Mouse (Mus musculus) midbrain, embryonic 12.5 days (tissue): ENCODE results near the gene Arhgap5. TPM values are rescaled to one million over a fixed set of nuclear protein-coding genes. Genes with fewer than 3 reads are reported as not detected.

Experiments
- ATAC-seq: fragments of 200-750 bp; cut with Nextera tagmentation; 2 replicates; pipeline ENCODE4 v1.8.0; 2017; ENCODE audit warnings: low read depth, moderate TSS enrichment, moderate library complexity; ENCODE audit not compliant: low FRiP score
- H3K27ac ChIP-seq: fragments of 300-500 bp; sonication (generic); replicated peaks from 2 replicates; pipeline ENCODE4 v1.5.1; 2016; ENCODE audit warnings: mild to moderate bottlenecking
- H3K27me3 ChIP-seq: fragments of 300-500 bp; sonication (generic); 2 replicates; pipeline ENCODE4 v1.6.1; 2016; ENCODE audit warnings: mild to moderate bottlenecking
- H3K36me3 ChIP-seq: fragments of 300-500 bp; sonication (generic); 2 replicates; pipeline ENCODE4 v1.6.1; 2016
- H3K4me1 ChIP-seq: fragments of 300-500 bp; sonication (generic); 2 replicates; pipeline ENCODE4 v1.6.1; 2016
- H3K4me2 ChIP-seq: fragments of 300-500 bp; sonication (generic); replicated peaks from 2 replicates; pipeline ENCODE4 v1.6.1; 2016; ENCODE audit warnings: mild to moderate bottlenecking, moderate library complexity
- H3K4me3 ChIP-seq: fragments of 300-500 bp; sonication (generic); 2 replicates; pipeline ENCODE4 v1.5.1; 2016; ENCODE audit warnings: mild to moderate bottlenecking
- H3K9ac ChIP-seq: fragments of 300-500 bp; sonication (generic); replicated peaks from 2 replicates; pipeline ENCODE4 v1.6.1; 2016; ENCODE audit warnings: mild to moderate bottlenecking, moderate library complexity
- H3K9me3 ChIP-seq: fragments of 300-500 bp; sonication (generic); 2 replicates; pipeline ENCODE4 v1.6.1; 2016; ENCODE audit warnings: mild to moderate bottlenecking
- WGBS: fragments of 180-500 bp; shearing (Covaris S2); methylation state at CpG from one replicate; pipeline ENCODE4 v1.1.7; 2016; 5-methylcytosine and 5-hydroxymethylcytosine counted together
- polyA plus RNA-seq: library from polyadenylated mRNA; unstranded; fragments of >200 nt; fragmentation: Nextera tagmentation; extraction: Ambion mirVana; gene quantifications from 2 replicates; pipeline ENCODE4 v1.2.1, GENCODE M21; 2016

The Arhgap5 gene
- polyA plus RNA-seq, 1 experiment from 2014 or later, result 53.9 TPM

DNA sequence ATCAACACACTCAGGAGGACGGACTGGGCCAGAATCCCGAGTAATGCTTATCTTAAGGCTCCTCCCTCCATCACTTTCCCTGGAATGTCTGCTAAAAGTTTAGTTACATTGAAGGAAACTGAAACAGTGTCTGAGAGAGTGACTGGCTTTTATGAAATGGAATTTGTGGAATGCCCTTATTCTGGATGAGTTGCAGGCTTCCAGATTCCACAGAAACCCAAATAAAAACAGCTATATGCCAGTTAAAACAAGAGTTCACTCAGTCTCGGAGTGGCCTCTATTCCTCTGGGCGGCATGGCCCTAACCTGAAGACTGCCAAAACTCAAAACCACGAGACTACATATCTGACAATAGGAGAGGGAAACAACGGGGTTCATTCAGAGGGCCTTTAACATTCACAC lies 10.5 kb upstream of the Arhgap5 start:
- no peak overlapping the region for H3K9ac ChIP-seq
- no peaks in the 10 kb centered on the region for H3K9me3 ChIP-seq
- WGBS, result 74% methylated on average over 6 of the region's 6 CpGs
- no peaks in the 10 kb centered on the region for H3K27me3 ChIP-seq
- no peak overlapping the region for H3K4me2 ChIP-seq
- no peaks in the 10 kb centered on the region for H3K4me1 ChIP-seq
- no peaks in the 10 kb centered on the region for H3K36me3 ChIP-seq
- H3K4me3 ChIP-seq, result no peak overlapping the region
- ATAC-seq, result no peak
- no peak overlapping the region for H3K27ac ChIP-seq

DNA sequence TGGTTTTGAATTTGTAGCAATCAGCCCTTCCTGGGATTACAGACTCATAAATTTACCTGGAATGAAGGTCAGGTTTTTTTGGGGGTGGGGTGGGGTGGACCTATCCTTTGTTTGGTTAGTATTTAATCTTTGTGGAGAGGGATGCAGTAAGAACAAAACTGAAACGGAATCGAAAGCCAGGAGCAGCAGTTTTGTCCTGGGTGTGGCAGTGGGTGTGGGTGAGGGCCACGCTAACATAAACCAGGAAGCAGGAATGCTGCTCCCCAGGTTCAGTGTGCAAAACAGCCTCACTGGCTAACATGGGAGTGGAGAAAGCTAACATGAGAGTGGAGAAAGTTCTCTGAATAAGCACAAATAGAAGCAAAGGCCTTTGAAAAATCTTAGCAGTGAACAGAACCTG lies 6.6 kb upstream of the Arhgap5 start:
- ATAC-seq, result no peak
- 76% methylated on average over 3 of the region's 3 CpGs for WGBS
- no peak overlapping the region for H3K27ac ChIP-seq
- no peaks in the 10 kb centered on the region for H3K36me3 ChIP-seq
- no peak overlapping the region for H3K4me3 ChIP-seq
- no peaks in the 10 kb centered on the region for H3K27me3 ChIP-seq
- H3K4me1 ChIP-seq, result no peaks in the 10 kb centered on the region; the same call in 1 of the 2 replicates
- H3K9me3 ChIP-seq, result no peaks in the 10 kb centered on the region
- no peak overlapping the region for H3K4me2 ChIP-seq
- H3K9ac ChIP-seq, result no peak overlapping the region

DNA sequence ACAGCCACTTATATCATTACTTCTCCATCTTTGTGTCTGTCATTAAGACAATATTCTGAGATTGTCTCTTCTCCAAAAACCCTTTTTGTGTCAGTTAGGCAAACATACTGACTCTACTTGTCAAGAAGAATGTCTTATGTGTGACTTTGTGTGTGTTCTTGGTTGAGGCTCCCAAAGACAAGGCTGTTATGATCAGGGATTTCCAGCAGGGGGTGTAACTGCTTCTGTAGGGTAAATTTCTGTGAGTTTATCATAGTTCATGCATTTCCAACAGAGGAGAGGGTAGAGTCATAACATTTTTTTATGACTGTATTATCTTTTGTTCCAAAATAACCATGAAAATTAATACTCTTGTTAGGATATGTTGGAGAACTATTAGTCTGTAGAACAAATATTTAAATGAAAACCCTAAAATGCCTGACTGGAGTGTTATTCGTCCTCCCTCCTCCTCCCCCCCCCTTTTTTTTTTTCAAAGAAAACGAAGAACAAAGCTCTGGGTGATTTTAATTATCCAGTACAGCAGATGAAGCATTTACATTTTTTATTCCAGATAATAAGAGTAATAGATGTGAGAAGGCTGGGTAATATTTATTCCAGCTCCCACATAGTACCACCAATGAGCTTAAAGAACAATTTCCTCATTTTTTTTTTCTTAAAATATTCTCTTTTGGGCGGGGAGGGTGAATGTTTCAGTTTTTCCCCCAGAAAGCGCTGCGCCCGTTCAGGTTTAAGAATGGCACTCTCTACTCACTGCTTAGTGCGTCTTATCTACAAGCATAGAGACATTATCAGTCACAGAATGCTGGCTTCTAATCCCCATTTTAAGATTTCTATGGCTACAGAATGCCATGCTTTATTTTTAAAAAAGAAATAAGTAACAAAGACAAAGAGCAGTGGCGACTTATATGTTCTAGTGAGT lies 2.6 kb upstream of the Arhgap5 start:
- no peak overlapping the region for H3K4me2 ChIP-seq
- no peak overlapping the region for H3K27ac ChIP-seq
- peaks cover 4% of the 10 kb centered on the region for H3K4me1 ChIP-seq
- WGBS, result 75% methylated on average over 8 of the region's 8 CpGs
- no peaks in the 10 kb centered on the region for H3K9me3 ChIP-seq
- no peak overlapping the region for H3K4me3 ChIP-seq
- H3K36me3 ChIP-seq, result no peaks in the 10 kb centered on the region
- H3K9ac ChIP-seq, result no peak overlapping the region
- ATAC-seq, result no peak
- no peaks in the 10 kb centered on the region for H3K27me3 ChIP-seq

DNA sequence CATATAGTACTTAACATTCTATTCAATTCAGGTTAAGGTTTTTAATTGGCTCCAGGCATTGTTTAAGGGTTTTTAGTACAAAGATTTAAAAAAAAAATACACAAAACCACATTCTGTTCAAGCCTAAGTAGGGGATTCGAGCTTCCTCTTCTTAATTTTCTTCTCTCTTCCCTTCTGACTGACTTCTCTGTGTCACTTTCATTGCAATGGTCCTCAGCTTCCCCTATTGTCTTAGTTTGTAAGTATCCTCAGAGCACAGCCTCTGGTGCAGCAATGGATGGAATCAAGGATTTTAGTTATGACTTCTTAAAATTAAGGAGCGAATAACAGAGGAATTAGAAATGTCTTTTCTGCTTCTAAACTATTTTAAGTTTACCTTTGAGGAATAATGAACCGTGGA lies 1.6 kb upstream of the Arhgap5 start:
- no peaks in the 10 kb centered on the region for H3K9me3 ChIP-seq
- no peak overlapping the region for H3K4me2 ChIP-seq
- no peaks in the 10 kb centered on the region for H3K36me3 ChIP-seq
- 46% methylated on average over 3 of the region's 3 CpGs for WGBS
- no peak for ATAC-seq
- no peaks in the 10 kb centered on the region for H3K27me3 ChIP-seq
- peaks cover 4% of the 10 kb centered on the region for H3K4me1 ChIP-seq
- no peak overlapping the region for H3K27ac ChIP-seq
- H3K9ac ChIP-seq, result no peak overlapping the region
- no peak overlapping the region for H3K4me3 ChIP-seq

DNA sequence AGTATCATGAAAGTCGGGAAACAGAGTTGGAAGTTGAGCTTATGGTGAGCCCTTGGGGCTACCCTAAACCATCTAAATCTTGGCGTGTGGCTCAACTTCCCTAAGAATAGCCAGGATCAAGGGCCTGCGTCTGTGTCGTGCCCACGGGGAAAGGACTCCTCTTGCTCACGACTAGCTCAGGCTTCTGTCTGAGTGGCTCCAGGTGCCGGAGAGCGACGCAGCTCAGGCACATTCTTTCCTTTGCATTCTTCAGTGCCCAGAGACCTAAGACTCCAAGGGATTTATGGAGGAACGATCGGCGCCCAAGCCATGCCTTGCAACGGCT lies 679 bp upstream of the Arhgap5 start:
- Histone ChIP-seq H3K27me3 (no peaks in the 10 kb centered on the region), H3K9ac (peak overlapping the region; percentile 72), H3K9me3 (no peaks in the 10 kb centered on the region), H3K4me1 (peaks cover 4% of the 10 kb centered on the region), H3K36me3 (no peaks in the 10 kb centered on the region), H3K4me3 (peak overlapping the region; percentile 98), H3K27ac (peak overlapping the region; percentile 99), H3K4me2 (peak overlapping the region; percentile 72)
- ATAC-seq, result peak; percentile 59
- 0% methylated on average over 13 of the region's 13 CpGs for WGBS

DNA sequence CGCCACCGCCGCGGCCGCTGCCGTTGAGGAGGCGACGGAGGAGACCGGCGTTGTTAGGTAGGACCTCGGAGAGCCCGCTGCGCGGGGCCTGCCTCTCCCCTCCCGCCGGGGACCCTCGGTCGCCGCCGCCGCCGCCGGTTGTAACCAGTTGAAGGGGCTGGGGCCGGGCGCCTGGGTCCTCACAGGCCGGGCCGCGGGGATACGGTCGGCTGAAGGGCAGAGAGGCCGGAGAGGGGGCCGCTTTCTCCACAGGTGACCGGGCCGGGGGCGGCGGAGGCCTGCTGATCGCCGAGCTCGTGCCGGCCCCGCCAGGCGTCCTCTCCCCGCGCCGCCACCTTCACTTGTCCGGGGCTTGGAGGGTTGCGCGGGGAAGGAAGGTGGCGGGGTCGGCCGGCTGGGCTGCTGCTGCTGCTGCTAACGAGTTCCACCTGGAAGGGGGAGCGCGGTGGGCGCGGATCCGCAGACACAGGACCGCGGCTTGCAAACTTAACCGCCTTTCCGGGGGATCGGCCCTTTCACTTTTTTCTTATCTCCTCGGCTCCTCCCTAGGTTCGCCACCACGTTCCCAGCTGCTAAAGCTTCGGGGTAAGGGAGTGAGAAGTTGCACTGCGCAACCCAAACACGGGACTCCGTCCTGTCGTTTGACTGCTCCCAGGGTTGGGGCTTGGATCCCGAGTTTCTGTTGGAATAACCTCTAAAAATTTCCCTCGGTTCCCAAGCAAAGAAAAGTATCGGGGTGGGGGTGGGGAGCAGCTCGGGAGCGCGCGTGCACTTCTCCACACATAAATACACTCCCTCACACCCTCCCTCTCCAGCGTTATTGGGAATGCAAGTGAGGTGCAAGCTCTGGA lies 784 bp downstream of the Arhgap5 start:
- peak; percentile 38 for ATAC-seq
- WGBS, result 0% methylated on average over 61 of the region's 78 CpGs
- peak overlapping the region; percentile 99 for H3K27ac ChIP-seq

DNA sequence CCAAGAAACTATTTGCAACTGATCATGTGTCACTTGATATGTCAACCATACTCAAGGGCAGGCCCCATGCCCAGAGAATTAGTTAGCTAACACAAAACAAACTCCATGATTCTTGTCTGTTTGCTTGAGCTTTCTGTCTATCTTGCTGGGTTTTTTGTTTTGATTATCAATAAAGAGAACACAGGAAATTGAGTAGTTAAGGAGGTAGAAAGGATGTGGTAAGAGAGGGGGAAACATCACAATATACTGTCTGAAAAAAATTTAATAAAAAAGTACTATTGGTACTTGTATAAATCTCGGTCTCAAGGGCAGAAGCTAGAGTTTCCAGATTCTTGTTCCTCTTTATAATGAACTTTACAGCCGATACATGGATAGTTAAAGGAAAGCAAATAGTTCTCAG lies 20.9 kb downstream of the Arhgap5 start:
- Histone ChIP-seq H3K27ac (no peak overlapping the region), H3K4me3 (no peak overlapping the region), H3K27me3 (no peaks in the 10 kb centered on the region), H3K9me3 (no peaks in the 10 kb centered on the region), H3K4me2 (no peak overlapping the region), H3K9ac (no peak overlapping the region), H3K4me1 (no peaks in the 10 kb centered on the region), H3K36me3 (no peaks in the 10 kb centered on the region)
- 96% methylated on average over 2 of the region's 2 CpGs for WGBS
- ATAC-seq, result no peak

More for the DNA sequence above, 784 bp downstream of the Arhgap5 start:
- Histone ChIP-seq H3K27me3 (no peaks in the 10 kb centered on the region), H3K36me3 (no peaks in the 10 kb centered on the region), H3K9ac (peak overlapping the region; percentile 99), H3K9me3 (no peaks in the 10 kb centered on the region), H3K4me1 (peaks cover 4% of the 10 kb centered on the region), H3K4me2 (peak overlapping the region; percentile 72), H3K4me3 (peak overlapping the region; percentile 98)

DNA sequence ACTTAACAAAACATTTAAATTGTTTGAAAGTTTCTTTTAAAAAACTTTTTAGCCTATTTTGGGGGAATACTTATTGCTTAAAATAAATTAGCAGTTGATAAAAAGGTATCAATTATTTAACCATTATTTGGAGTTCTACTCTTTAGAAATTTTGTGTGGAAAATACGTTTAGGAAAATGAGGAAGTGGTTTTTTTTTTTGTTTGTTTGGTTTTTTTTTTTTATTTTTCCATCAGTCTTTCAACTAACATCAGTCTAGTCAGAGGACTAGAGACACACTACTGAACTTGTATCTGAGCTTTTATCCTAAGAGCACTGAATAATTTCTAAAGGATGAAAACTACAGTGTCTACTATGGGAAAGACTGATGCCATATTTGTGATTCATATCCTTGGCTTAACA lies 21.7 kb downstream of the Arhgap5 start:
- 94% methylated on average over 1 of the region's 1 CpGs for WGBS
- H3K9me3 ChIP-seq, result no peaks in the 10 kb centered on the region
- H3K27me3 ChIP-seq, result no peaks in the 10 kb centered on the region
- no peaks in the 10 kb centered on the region for H3K4me1 ChIP-seq
- H3K27ac ChIP-seq, result no peak overlapping the region
- H3K36me3 ChIP-seq, result no peaks in the 10 kb centered on the region
- ATAC-seq, result no peak
- H3K4me2 ChIP-seq, result no peak overlapping the region
- H3K4me3 ChIP-seq, result no peak overlapping the region
- no peak overlapping the region for H3K9ac ChIP-seq

DNA sequence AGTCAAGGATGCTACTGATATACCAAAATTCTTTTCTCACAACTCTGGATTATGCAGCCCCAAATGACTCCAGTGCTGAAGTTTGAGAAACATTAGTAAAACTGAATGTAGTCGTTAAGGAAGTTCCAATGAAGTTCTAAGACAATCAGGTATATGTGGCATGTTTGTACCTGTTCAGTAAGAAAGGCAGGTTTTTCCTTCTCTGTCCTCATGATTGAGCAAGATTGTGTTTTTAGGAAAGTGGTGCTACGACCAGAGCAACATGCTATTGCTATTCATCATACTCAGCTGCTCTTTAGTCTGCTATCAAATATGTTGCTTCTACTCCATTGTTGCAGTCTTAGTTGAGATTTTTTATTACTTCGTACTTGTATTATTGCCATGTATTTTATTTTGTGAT lies 26.0 kb downstream of the Arhgap5 start:
- Histone ChIP-seq H3K36me3 (no peaks in the 10 kb centered on the region), H3K27ac (no peak overlapping the region), H3K27me3 (no peaks in the 10 kb centered on the region), H3K9ac (no peak overlapping the region), H3K4me3 (no peak overlapping the region), H3K9me3 (no peaks in the 10 kb centered on the region), H3K4me2 (no peak overlapping the region), H3K4me1 (no peaks in the 10 kb centered on the region)
- ATAC-seq, result no peak
- WGBS, result 92% methylated on average over 3 of the region's 3 CpGs

DNA sequence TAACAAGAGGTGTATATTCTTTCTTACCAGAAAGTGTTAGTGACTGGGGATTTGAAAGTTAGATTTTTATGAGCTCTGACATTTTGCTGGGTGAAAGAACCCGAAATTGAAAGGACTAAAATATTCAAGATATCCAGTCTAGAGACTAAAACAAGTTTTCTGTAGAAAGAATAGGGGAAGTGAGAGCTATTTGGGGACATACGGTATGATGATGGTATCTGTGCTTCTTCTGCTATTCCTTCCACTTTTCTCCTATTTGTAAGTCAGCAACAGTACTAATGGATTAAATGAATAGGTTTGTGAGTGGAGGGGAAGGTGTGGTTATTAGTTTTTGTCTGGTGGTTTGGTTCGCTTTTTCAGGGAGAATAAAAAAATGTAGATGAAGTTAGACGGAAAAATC lies 37.5 kb downstream of the Arhgap5 start:
- 91% methylated on average over 4 of the region's 4 CpGs for WGBS

DNA sequence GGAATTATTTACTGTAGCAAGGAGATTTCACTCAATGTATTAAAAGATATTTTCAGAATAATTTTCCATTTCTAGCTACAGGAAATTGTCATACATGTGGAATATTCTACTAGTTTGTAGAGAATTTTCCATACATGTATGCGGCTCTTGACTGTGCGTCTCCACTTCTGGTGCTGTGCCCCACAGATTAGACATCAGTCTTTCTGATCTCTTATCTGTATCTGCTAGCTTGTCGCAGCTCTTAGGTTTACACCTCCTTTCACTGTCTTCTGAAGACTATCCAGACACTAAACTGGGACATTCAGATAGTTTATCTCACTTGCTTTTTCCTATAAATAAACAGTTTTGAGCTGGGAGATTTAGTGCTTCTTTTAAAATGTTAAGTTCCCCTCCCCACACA lies 40.8 kb downstream of the Arhgap5 start:
- H3K27me3 ChIP-seq, result no peaks in the 10 kb centered on the region

More for the DNA sequence above, 37.5 kb downstream of the Arhgap5 start:
- no peaks in the 10 kb centered on the region for H3K36me3 ChIP-seq
- H3K27me3 ChIP-seq, result no peaks in the 10 kb centered on the region
- no peak overlapping the region for H3K9ac ChIP-seq
- H3K9me3 ChIP-seq, result no peaks in the 10 kb centered on the region
- H3K4me3 ChIP-seq, result no peak overlapping the region
- H3K27ac ChIP-seq, result no peak overlapping the region
- H3K4me1 ChIP-seq, result no peaks in the 10 kb centered on the region
- ATAC-seq, result no peak
- H3K4me2 ChIP-seq, result no peak overlapping the region

DNA sequence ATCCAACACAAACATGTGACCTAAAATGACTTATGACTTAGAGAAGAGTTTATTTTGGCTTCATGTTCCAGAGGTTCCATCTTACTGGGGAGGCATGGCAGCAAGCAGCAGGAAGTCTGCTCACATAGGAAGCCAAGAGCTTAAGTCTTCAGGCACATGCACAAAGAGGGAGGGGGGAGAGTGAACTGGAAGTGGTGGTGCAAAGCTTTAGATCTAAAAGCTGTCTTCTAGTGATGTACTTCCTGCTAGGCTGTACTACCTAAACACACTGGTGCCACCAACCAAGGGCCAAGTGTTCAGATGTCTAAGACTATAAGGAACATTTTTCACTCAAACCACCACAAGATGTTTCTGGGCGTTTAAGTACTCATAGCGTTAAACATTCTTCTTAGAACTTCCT lies 48.3 kb downstream of the Arhgap5 start:
- no peaks in the 10 kb centered on the region for H3K4me1 ChIP-seq
- no peaks in the 10 kb centered on the region for H3K27me3 ChIP-seq
- no peak overlapping the region for H3K4me3 ChIP-seq
- no peak overlapping the region for H3K27ac ChIP-seq
- no peak overlapping the region for H3K9ac ChIP-seq
- no peak for ATAC-seq
- no peak overlapping the region for H3K4me2 ChIP-seq
- 98% methylated on average over 2 of the region's 2 CpGs for WGBS
- H3K36me3 ChIP-seq, result no peaks in the 10 kb centered on the region
- H3K9me3 ChIP-seq, result no peaks in the 10 kb centered on the region

More for the DNA sequence above, 40.8 kb downstream of the Arhgap5 start:
- Histone ChIP-seq H3K9me3 (no peaks in the 10 kb centered on the region), H3K4me2 (no peak overlapping the region), H3K36me3 (no peaks in the 10 kb centered on the region), H3K27ac (no peak overlapping the region), H3K4me1 (no peaks in the 10 kb centered on the region), H3K4me3 (no peak overlapping the region), H3K9ac (no peak overlapping the region)
- WGBS, result 94% methylated on average over 3 of the region's 3 CpGs
- ATAC-seq, result no peak
